Mouse (Mus musculus) liver, adult 2 months (tissue): Measurements from ENCODE around the gene Siglece. TPM values are rescaled to one million over a fixed set of nuclear protein-coding genes. Genes with fewer than 3 reads are reported as not detected.
"Not testable (repeated sequence)": the region's sequence is repeated elsewhere in the genome, so short reads cannot be mapped to it uniquely, and the experiment has no call there.

Source experiments
- DNase-seq: peaks from one replicate; pipeline ENCODE4 v3.0.0-alpha.2; 2011; ENCODE audit warnings: low read depth, low spot score; ENCODE audit errors: extremely low read depth
- H3K27ac ChIP-seq: fragments of 200-500 bp; replicated peaks from 2 replicates; pipeline ENCODE4 v1.5.1; 2012; ENCODE audit warnings: low read depth, mild to moderate bottlenecking, control low read depth, inconsistent platforms, low read length; ENCODE audit not compliant: insufficient read depth
- H3K27me3 ChIP-seq: fragments of 200-500 bp; 2 replicates; pipeline ENCODE4 v1.6.1; 2012; ENCODE audit warnings: mild to moderate bottlenecking, moderate library complexity, low read length, inconsistent platforms; ENCODE audit not compliant: control insufficient read depth, insufficient read depth
- H3K36me3 ChIP-seq: fragments of 200-500 bp; 2 replicates; pipeline ENCODE4 v1.6.1; 2012; ENCODE audit warnings: low read length, inconsistent platforms; ENCODE audit not compliant: control insufficient read depth, insufficient read depth
- H3K4me1 ChIP-seq: fragments of 200-500 bp; 2 replicates; pipeline ENCODE4 v1.6.1; 2011; ENCODE audit warnings: low read length; ENCODE audit not compliant: control insufficient read depth, insufficient read depth
- H3K4me3 ChIP-seq: fragments of 200-500 bp; 2 replicates; pipeline ENCODE4 v1.5.1; 2011; ENCODE audit warnings: low read depth, mild to moderate bottlenecking, control low read depth, low read length, moderate library complexity; ENCODE audit not compliant: insufficient read depth
- H3K79me2 ChIP-seq: fragments of 200-500 bp; 2 replicates; pipeline ENCODE4 v1.6.1; 2012; ENCODE audit warnings: inconsistent platforms, mild to moderate bottlenecking, low read length, moderate library complexity; ENCODE audit not compliant: control insufficient read depth, insufficient read depth
- H3K9ac ChIP-seq: fragments of 200-500 bp; 2 replicates; pipeline ENCODE4 v1.6.1; 2012; ENCODE audit warnings: low read depth, mild to moderate bottlenecking, control low read depth, inconsistent platforms, low read length
- CTCF ChIP-seq: fragments of 200-500 bp; IDR thresholded peaks from 2 replicates; pipeline ENCODE4 v1.5.1; 2011; ENCODE audit warnings: low read depth, low read length, control low read depth
- POLR2A ChIP-seq: fragments of 200-500 bp; IDR thresholded peaks from 2 replicates; pipeline ENCODE4 v1.6.1; 2011; ENCODE audit warnings: low read length, control low read depth; ENCODE audit not compliant: insufficient read depth; ENCODE audit errors: extremely low read depth
- WGBS: fragments of 180-500 bp; shearing (Covaris S2); methylation state at CpG from one replicate; pipeline ENCODE4 v1.1.7; 2018; 5-methylcytosine and 5-hydroxymethylcytosine counted together
- polyA plus RNA-seq: library from polyadenylated mRNA; depleted of rRNA; stranded (reverse); fragments of >200 nt; gene quantifications from 2 replicates; pipeline ENCODE4 v1.2.3, GENCODE M21; 2012; rRNA removed
- total RNA-seq: library from RNA; depleted of rRNA; stranded (reverse); fragments of >200 nt; gene quantifications from 2 replicates; pipeline ENCODE4 v1.2.3, GENCODE M21; 2014; rRNA removed

The Siglece gene
- total RNA-seq, result 2.1 and 3.0 TPM in 2 replicates
- 2.2 and 4.5 TPM in 2 replicates for polyA plus RNA-seq

DNA sequence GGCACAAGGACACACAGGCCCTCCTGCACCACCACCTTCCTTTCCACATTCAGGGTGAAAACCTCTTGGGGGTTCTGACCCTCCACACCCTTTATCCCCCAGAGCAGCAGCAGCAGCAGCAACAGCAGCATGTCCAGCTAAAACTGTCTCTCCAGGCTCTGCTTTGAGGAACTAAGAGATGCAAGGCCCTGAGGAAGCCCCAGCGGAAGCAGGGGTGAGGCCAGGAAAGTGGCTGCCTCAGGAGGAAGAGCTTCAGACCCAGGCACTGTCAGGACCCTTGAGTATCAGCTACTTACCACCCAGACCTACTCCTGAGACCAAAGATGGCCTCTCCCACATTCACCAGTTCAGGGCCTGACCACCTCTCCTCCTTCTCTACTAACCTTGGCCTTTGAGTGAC is at the start of gene Siglece:
TSS of gene Siglece (minus strand) at position 160 of the 400 bp plus-strand sequence.
- 79% methylated on average over 1 of the region's 1 CpGs for WGBS
- no peaks in the 10 kb centered on the region for H3K79me2 ChIP-seq
- TF ChIP-seq CTCF (no peak), POLR2A (no peak)
- H3K4me3 ChIP-seq, result peak within 1 kb of the TSS; percentile 24
- no peaks in the 10 kb centered on the region for H3K4me1 ChIP-seq
- H3K36me3 ChIP-seq, result no peaks in the 10 kb centered on the region
- H3K27me3 ChIP-seq, result no peaks in the 10 kb centered on the region
- H3K9ac ChIP-seq, result no peak within 1 kb of the TSS; the same call in 1 of the 2 replicates
- peak; percentile 10 for DNase-seq
- peak within 1 kb of the TSS; percentile 23 for H3K27ac ChIP-seq

DNA sequence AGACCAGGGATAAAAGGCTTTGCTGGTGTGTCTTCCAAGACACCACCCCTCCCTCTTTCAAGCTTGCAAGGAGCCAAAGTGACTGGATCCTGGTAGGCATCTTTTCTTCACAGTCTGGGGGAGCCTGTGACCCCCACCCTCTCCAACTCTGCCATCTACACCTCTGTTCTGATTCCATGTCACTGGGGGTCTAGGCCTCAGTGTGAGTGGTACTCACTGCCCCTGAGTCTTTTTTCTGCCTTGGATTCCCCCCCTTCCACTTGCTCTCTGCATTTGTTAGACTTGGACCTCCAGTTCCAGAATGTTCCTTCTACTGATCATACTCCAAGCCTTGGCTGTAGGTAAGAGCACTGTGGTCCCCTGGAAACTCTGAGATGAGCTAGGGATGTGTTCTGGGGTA is 30.2 kb upstream of the Siglece start, which contains the start of gene Klk14:
TSS of gene Klk14 (plus strand) at position 301 of the 400 bp plus-strand sequence.
- Histone ChIP-seq H3K27ac (no peak within 1 kb of the TSS), H3K79me2 (no peaks in the 10 kb centered on the region), H3K9ac (no peak within 1 kb of the TSS), H3K4me3 (no peak within 1 kb of the TSS), H3K4me1 (no peaks in the 10 kb centered on the region), H3K36me3 (no peaks in the 10 kb centered on the region), H3K27me3 (no peaks in the 10 kb centered on the region; the same call in 1 of the 2 replicates)
- DNase-seq, result no peak
- TF ChIP-seq POLR2A (no peak), CTCF (no peak)

DNA sequence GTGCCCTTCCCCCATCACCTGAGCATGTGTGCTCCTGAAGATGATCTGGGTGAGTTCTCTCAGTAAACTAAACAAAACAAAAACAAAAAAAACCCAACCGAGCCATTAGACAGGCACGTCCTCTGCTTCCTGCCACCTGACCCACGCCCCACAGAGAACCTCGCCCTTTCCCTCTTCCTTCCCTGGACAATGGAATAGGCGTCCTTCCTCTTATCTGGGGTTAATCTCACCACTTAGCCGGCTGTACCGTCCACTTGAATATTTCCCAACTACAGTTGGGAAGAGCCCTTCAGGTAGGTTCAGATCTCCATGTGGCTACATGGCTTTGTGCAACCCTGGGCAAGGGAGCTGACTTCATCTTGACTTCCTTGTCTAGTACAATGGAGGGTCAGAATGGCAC is 25.1 kb upstream of the Siglece start:
- no peak for DNase-seq
- no peak overlapping the region for H3K27ac ChIP-seq
- H3K4me3 ChIP-seq, result no peak overlapping the region
- no peaks in the 10 kb centered on the region for H3K79me2 ChIP-seq
- H3K27me3 ChIP-seq, result no peaks in the 10 kb centered on the region; the same call in 1 of the 2 replicates
- TF ChIP-seq POLR2A (no peak), CTCF (no peak)
- H3K36me3 ChIP-seq, result no peaks in the 10 kb centered on the region
- WGBS, result 39% methylated on average over 7 of the region's 7 CpGs
- H3K4me1 ChIP-seq, result no peaks in the 10 kb centered on the region
- no peak overlapping the region for H3K9ac ChIP-seq

DNA sequence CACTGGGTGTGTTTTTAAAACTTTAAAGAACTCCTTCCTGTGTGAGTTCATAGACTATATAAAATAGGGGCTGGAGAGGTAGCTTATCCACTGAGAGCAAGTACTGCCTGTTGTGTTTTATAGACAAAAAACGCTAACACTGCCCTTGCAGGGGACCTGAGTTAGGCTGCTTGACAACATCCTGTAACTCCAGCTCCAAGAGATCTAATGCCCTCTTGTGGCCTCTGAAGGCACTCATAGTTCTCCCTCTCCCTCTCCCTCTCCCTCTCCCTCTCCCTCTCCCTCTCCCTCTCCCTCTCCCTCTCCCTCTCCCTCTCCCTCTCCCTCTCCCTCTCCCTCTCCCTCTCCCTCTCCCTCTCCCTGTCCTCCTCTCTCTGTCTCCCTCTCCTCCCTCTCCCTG is 22.6 kb upstream of the Siglece start:
- H3K79me2 ChIP-seq, H3K27ac ChIP-seq, H3K4me3 ChIP-seq, H3K9ac ChIP-seq, H3K4me1 ChIP-seq, H3K36me3 ChIP-seq, DNase-seq, H3K27me3 ChIP-seq: not testable (repeated sequence)
- WGBS, result 13% methylated on average over 1 of the region's 1 CpGs

DNA sequence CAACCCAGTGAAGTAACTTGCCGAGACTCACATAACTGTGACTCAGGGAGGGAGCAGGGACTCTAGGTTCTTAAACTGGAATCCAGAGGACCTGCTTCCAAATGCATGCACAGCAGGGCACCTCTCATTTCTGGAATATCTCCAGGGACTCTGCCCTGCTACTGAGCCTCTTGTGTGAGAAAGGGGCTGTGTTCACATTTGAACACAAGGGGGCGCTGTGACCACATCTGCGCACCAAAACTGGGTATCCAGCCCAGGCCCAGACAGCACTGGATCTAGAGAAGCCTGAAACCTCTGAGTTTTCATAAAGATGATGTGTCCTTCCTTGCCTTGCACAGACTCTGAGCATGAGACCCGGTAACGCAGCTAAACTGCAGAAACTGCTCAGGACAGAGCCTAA is 21.0 kb upstream of the Siglece start:
- Histone ChIP-seq H3K79me2 (no peaks in the 10 kb centered on the region), H3K9ac (no peak overlapping the region), H3K27me3 (no peaks in the 10 kb centered on the region), H3K4me1 (no peaks in the 10 kb centered on the region), H3K36me3 (peaks cover 2% of the 10 kb centered on the region; the same call in 1 of the 2 replicates), H3K27ac (no peak overlapping the region), H3K4me3 (no peak overlapping the region)
- TF ChIP-seq POLR2A, result no peak
- peak; percentile 85 for TF ChIP-seq CTCF
- 30% methylated on average over 5 of the region's 5 CpGs for WGBS
- no peak for DNase-seq

DNA sequence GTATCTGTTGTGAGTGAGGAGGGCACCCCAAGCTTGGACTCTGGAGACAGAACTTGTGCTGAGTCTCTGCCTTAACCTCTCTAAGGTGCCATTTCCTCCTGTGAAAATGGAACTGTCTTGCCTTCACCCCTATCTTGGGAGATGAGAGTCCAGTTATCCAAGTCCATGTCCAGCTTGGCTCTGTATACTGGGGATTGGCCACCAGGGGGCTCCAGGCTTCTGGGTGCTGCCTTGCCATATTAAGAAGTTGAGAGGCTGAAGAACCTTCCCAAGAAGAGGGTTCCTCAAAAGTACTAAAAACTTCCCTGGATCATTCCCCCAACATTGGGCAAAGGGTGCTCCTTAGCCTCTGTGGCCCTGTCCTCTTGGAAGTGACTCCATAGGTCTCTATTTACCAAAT is 18.6 kb upstream of the Siglece start:
- Histone ChIP-seq H3K9ac (no peak overlapping the region), H3K36me3 (peaks cover 3% of the 10 kb centered on the region; the same call in 1 of the 2 replicates), H3K4me3 (no peak overlapping the region), H3K79me2 (no peaks in the 10 kb centered on the region; the same call in 1 of the 2 replicates), H3K27me3 (no peaks in the 10 kb centered on the region), H3K4me1 (no peaks in the 10 kb centered on the region), H3K27ac (no peak overlapping the region)
- no peak for DNase-seq
- TF ChIP-seq CTCF (peak; percentile 70), POLR2A (no peak)
